Comparison of ENCODE assay signal across 8 mouse cellular contexts in genomic region chr6:64799306-64800001, GRCm38 (mm10).
A peak's percentile ranks its signal among the peaks of the same experiment; 100 is the strongest.
DNase-seq lines count a peak whose midpoint lies in the region; ATAC-seq and TF ChIP-seq lines count a peak whose summit lies in the region.

No protein-coding gene starts in this region.

- H3K4me1 ChIP-seq in lung, embryonic 16.5 days (replicated peaks; ENCODE audit: control insufficient read depth, insufficient read depth, low read length), result no peaks in the 10 kb centered on the region
- H3K4me1 ChIP-seq in intestine, postnatal 0 days (replicated peaks; ENCODE audit: control insufficient read depth, insufficient read depth, low read length), result no peaks in the 10 kb centered on the region

- no peaks in the 10 kb centered on the region for H3K9me3 ChIP-seq in lung, embryonic 16.5 days (ENCODE audit: control insufficient read depth, low read length)
- no peaks in the 10 kb centered on the region for H3K9me3 ChIP-seq in intestine, postnatal 0 days (ENCODE audit: control insufficient read depth)

- H3K4me2 ChIP-seq in lung, embryonic 16.5 days (ENCODE audit: low read depth, low read length), result peak overlapping the region; percentile 58
- H3K4me2 ChIP-seq in intestine, postnatal 0 days (replicated peaks; ENCODE audit: low read depth), result peak overlapping the region; percentile 64

- TF ChIP-seq CTCF in intestine, postnatal 0 days (IDR thresholded peaks at IDR 0.05; ENCODE audit: low read depth), result no peak

- 6% methylated on average over 22 of the region's 22 CpGs for WGBS in lung, embryonic 16.5 days
- WGBS in intestine, postnatal 0 days, result 11% methylated on average over 22 of the region's 22 CpGs

- no peaks in the 10 kb centered on the region for H3K36me3 ChIP-seq in lung, embryonic 16.5 days (ENCODE audit: control insufficient read depth, insufficient read depth, low read length)
- no peaks in the 10 kb centered on the region for H3K36me3 ChIP-seq in intestine, postnatal 0 days (ENCODE audit: control insufficient read depth, insufficient read depth)

- peak overlapping the region; percentile 35 for H3K4me3 ChIP-seq in lung, embryonic 16.5 days (ENCODE audit: low read length)
- H3K4me3 ChIP-seq in intestine, postnatal 0 days (ENCODE audit: low read depth, low read length), result peak overlapping the region; percentile 33

- peak; percentile 17 to 30 for DNase-seq in cerebellum, postnatal 25 days
- DNase-seq in cerebellum, adult 18-20 months, result no peak
- DNase-seq in lung, postnatal 36 days, result no peak
- DNase-seq in retina, postnatal 1 day, result peak; percentile 65
- no peak for DNase-seq in ovary, postnatal 36 days (ENCODE audit: low spot score)
- no peak for DNase-seq in gastrocnemius, postnatal 25 days

- no peak overlapping the region for H3K27ac ChIP-seq in lung, embryonic 16.5 days (ENCODE audit: low read length)
- no peak overlapping the region for H3K27ac ChIP-seq in intestine, postnatal 0 days (ENCODE audit: low read depth, low read length)

- H3K27me3 ChIP-seq in lung, embryonic 16.5 days (ENCODE audit: control insufficient read depth, insufficient read depth, low read depth, low read length), result no peaks in the 10 kb centered on the region
- no peaks in the 10 kb centered on the region for H3K27me3 ChIP-seq in intestine, postnatal 0 days (replicated peaks; ENCODE audit: control insufficient read depth, insufficient read depth, low read length)

- ATAC-seq in lung, embryonic 16.5 days (ENCODE audit: low read depth), result 0 out of 2 replicates have a peak, but pooled peaks have one; percentile 28
- no peak for ATAC-seq in intestine, postnatal 0 days

- peak overlapping the region; percentile 19; the same call in 1 of the 2 replicates for H3K9ac ChIP-seq in lung, embryonic 16.5 days (ENCODE audit: low read length)
- no peak overlapping the region for H3K9ac ChIP-seq in intestine, postnatal 0 days (ENCODE audit: low read depth, low read length)

Comparison
In these comparisons a context has a peak if more than half of its experiments do, and no peak if none do; other contexts are left out.
1. DNase-seq: peak in cerebellum, postnatal 25 days (2 of 2) and retina, postnatal 1 day (single experiment); none in cerebellum, adult 18-20 months (0 of 2), lung, postnatal 36 days (single experiment), ovary, postnatal 36 days (single experiment) and gastrocnemius, postnatal 25 days (single experiment).